Mouse (Mus musculus) liver, adult 2 months (tissue): ENCODE data around the gene Ciz1.
A peak's percentile ranks its signal among the peaks of the same experiment; 100 is the strongest.

Source experiments
- CTCF ChIP-seq: fragments of 200-500 bp; IDR thresholded peaks from 2 replicates; pipeline ENCODE4 v1.5.1; 2011; ENCODE audit warnings: low read depth, low read length, control low read depth
- POLR2A ChIP-seq: fragments of 200-500 bp; IDR thresholded peaks from 2 replicates; pipeline ENCODE4 v1.6.1; 2011; ENCODE audit warnings: low read length, control low read depth; ENCODE audit not compliant: insufficient read depth; ENCODE audit errors: extremely low read depth

- TF ChIP-seq CTCF (no peak), POLR2A (0 out of 2 replicates have a peak, but pooled peaks have one; percentile 35)
Observed at GRCm38 (mm10) chr2:32420066-32420608, 68.0 kb downstream of the Ciz1 start.
